Mouse (Mus musculus): ENCODE measurements around the gene D10Jhu81e.

DNA sequence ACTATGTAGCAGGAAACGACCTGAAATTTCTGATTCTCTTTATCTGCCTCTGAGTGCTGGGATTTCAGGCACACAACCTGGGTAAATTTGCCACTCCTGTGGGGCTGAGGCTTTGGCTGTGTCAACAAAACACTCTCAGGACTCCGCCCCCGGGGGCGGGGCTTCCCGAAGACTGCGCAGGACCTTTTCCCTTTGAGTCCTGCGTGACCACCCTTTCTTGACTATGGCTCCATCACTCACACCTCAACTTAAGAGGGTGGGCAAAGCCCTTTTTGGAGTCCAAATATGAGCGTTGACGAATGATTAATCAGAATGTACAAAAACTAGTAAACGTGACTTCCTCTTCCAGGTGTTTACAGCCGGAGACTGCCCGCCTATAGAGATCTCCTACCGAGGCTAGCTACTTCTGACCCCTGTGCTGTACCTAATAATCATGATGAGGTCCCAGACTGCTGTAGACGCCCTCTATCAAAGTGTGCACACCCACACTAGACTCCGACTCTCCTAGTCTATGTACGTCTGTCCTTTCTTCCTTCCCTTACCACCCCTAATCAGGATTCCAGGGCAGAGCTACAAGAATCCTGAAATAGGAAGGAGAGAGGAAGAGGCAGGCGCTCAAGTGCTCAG is 10.2 kb downstream of the D10Jhu81e start:
- TF ChIP-seq KAT2A (conservative IDR thresholded peaks at IDR 0.05; ENCODE audit: low read depth, low read length), result no peak
- no peak for TF ChIP-seq ZC3H11A (IDR thresholded peaks at IDR 0.05; ENCODE audit: low read depth, low read length)
- TF ChIP-seq POLR2AphosphoS5 (IDR thresholded peaks at IDR 0.05; ENCODE audit: borderline replicate concordance, low read depth, low read length), result no peak
- no peak for TF ChIP-seq POLR2A (IDR thresholded peaks at IDR 0.05; ENCODE audit: control insufficient read depth in 1 of 2, insufficient read depth in 1 of 2, low read depth in 1 of 2, low read length in 2 of 2, poor library complexity in 1 of 2)
- peak; percentile 50; the same call in 1 of the 2 replicates for TF ChIP-seq NRF1 (IDR thresholded peaks at IDR 0.05; ENCODE audit: insufficient read depth, low read depth, low read length, poor library complexity, severe bottlenecking)
- no peak for TF ChIP-seq MEF2A (IDR thresholded peaks at IDR 0.05; ENCODE audit: extremely low read depth, insufficient replicate concordance, low read depth, low read length, poor library complexity, severe bottlenecking)
- 0 out of 2 replicates have a peak, but pooled peaks have one; percentile 15 for TF ChIP-seq ZMIZ1 (IDR thresholded peaks at IDR 0.05; ENCODE audit: low read depth, low read length)
- no peak for TF ChIP-seq E2F4 (IDR thresholded peaks at IDR 0.05; ENCODE audit: borderline replicate concordance, low read depth, low read length)
- no peak for TF ChIP-seq MAX (IDR thresholded peaks at IDR 0.05; ENCODE audit: low read length)
- no peak for TF ChIP-seq USF1 (IDR thresholded peaks at IDR 0.05; ENCODE audit: low read depth, low read length)
- TF ChIP-seq CTCF (IDR thresholded peaks at IDR 0.05 in 2 of 3, conservative IDR thresholded peaks at IDR 0.05 in 1 of 3; ENCODE audit: control insufficient read depth in 1 of 3, insufficient read depth in 1 of 3, low read depth in 2 of 3, low read length in 3 of 3, poor library complexity in 1 of 3, severe bottlenecking in 1 of 3), result no peak
- no peak for TF ChIP-seq MYC (IDR thresholded peaks at IDR 0.05; ENCODE audit: low read depth, low read length)
- TF ChIP-seq GATA1 (IDR thresholded peaks at IDR 0.05; ENCODE audit: low read depth, low read length), result no peak
- no peak for TF ChIP-seq TBP (IDR thresholded peaks at IDR 0.05; ENCODE audit: low read depth, low read length)
